Mouse (Mus musculus): ENCODE measurements around the gene Vmn1r86. TPM values are rescaled to one million over a fixed set of nuclear protein-coding genes. Genes with fewer than 3 reads are reported as not detected.

Vmn1r86 gene
- not detected in 2 replicates for total RNA-seq (2012; rRNA removed)
- not detected for polyA plus RNA-seq (2012; ENCODE audit: insufficient read depth in 1 of 2, insufficient read length in 2 of 2, low read depth in 1 of 2, low replicate concordance in 2 of 2, missing spikeins in 1 of 2)

DNA sequence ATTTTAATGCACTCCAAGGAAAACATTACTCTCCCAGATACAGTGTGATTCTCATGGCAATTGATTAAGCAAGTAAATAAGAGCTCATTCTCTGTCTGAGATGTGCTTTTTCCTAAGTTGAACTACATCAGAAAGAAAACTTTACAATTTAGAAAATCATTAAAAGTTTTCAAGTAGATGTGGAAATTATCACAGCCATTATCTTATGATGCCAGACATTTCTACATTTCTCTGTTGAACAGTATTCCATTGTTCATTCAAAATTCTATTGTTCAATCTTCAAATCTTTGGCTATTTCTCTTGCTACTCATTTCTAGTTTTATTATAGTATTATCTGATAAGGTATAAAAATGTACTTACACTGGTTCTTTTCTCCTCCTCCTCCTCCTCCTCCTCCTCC, at the start of gene Vmn1r86:
Gene Vmn1r86, minus strand, starts transcription at position 101 of the 400 bp plus-strand sequence.
- Histone ChIP-seq H3K36me3 (ENCODE audit: control insufficient read depth in 1 of 2, insufficient read depth in 2 of 2, low read length in 2 of 2) (no peaks in the 10 kb centered on the region), H3K27me3 (ENCODE audit: control insufficient read depth in 1 of 2, insufficient read depth in 2 of 2, low read length in 2 of 2) (no peaks in the 10 kb centered on the region), H3K9me3 (replicated peaks; ENCODE audit: insufficient read depth, low read length) (no peaks in the 10 kb centered on the region), H3K4me1 (ENCODE audit: control insufficient read depth in 1 of 2, insufficient read depth in 2 of 2, low read length in 2 of 2) (no peaks in the 10 kb centered on the region), H3K9ac (ENCODE audit: control insufficient read depth, low read depth, low read length, poor library complexity, severe bottlenecking) (no peak within 1 kb of the TSS), H3K4me3 (ENCODE audit: control insufficient read depth in 1 of 2, insufficient read depth in 1 of 2, low read depth in 2 of 2, low read length in 2 of 2) (no peak within 1 kb of the TSS), H3K27ac (ENCODE audit: control insufficient read depth, low read depth, low read length) (no peak within 1 kb of the TSS), H3K79me2 (ENCODE audit: control insufficient read depth, insufficient read depth, low read length, poor library complexity) (no peaks in the 10 kb centered on the region)
- TF ChIP-seq TAL1 (IDR thresholded peaks at IDR 0.05; ENCODE audit: low read length) (no peak), KAT2A (conservative IDR thresholded peaks at IDR 0.05; ENCODE audit: low read depth, low read length) (no peak), JUND (IDR thresholded peaks at IDR 0.05; ENCODE audit: low read depth, low read length) (no peak), RCOR1 (IDR thresholded peaks at IDR 0.05; ENCODE audit: low read depth, low read length) (no peak), EP300 (IDR thresholded peaks at IDR 0.05; ENCODE audit: low read depth in 1 of 2, low read length in 2 of 2) (no peak), RAD21 (IDR thresholded peaks at IDR 0.05; ENCODE audit: low read depth, low read length) (no peak), NRF1 (IDR thresholded peaks at IDR 0.05; ENCODE audit: insufficient read depth, low read depth, low read length, poor library complexity, severe bottlenecking) (no peak), CHD1 (IDR thresholded peaks at IDR 0.05; ENCODE audit: low read depth, low read length) (no peak), E2F4 (IDR thresholded peaks at IDR 0.05; ENCODE audit: borderline replicate concordance, low read depth, low read length) (no peak), USF1 (IDR thresholded peaks at IDR 0.05; ENCODE audit: low read depth, low read length) (no peak), ETS1 (IDR thresholded peaks at IDR 0.05; ENCODE audit: low read depth, low read length) (no peak), MAZ (IDR thresholded peaks at IDR 0.05; ENCODE audit: low read depth, low read length) (no peak), CTCF (IDR thresholded peaks at IDR 0.05 in 2 of 3, conservative IDR thresholded peaks at IDR 0.05 in 1 of 3; ENCODE audit: control insufficient read depth in 1 of 3, insufficient read depth in 1 of 3, low read depth in 2 of 3, low read length in 3 of 3, poor library complexity in 1 of 3, severe bottlenecking in 1 of 3) (no peak)
- DNase-seq (ENCODE audit: low read depth, low spot score), result no peak

DNA sequence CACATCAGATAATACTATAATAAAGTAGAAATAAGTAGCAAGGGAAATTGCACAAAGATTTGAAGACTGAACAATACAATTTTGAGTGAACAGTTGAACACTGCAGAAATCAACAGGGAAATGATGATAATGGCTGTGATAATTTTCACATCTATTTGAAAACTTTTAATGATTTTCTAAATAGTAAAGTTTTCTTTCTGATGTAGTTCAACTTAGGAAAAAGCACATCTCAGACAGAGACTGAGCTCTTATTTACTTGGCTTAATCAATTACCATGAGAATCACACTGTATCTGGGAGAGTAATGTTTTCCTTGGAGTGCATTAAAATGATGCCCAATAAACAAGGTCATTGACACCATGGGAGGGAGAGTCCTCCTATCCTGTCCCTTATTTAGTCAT, 39.6 kb upstream of the Vmn1r86 start, which contains the start of gene Vmn1r88:
Gene Vmn1r88, plus strand, starts transcription at position 301 of the 400 bp plus-strand sequence.
- TF ChIP-seq RAD21 (IDR thresholded peaks at IDR 0.05; ENCODE audit: low read depth, low read length) (no peak), E2F4 (IDR thresholded peaks at IDR 0.05; ENCODE audit: borderline replicate concordance, low read depth, low read length) (no peak), BHLHE40 (IDR thresholded peaks at IDR 0.05; ENCODE audit: borderline replicate concordance, low read depth, low read length) (no peak), MYC (IDR thresholded peaks at IDR 0.05; ENCODE audit: low read depth, low read length) (no peak), ZKSCAN1 (IDR thresholded peaks at IDR 0.05; ENCODE audit: low read depth, low read length) (no peak), SIN3A (IDR thresholded peaks at IDR 0.05; ENCODE audit: low read length) (no peak), TAL1 (IDR thresholded peaks at IDR 0.05; ENCODE audit: low read length) (no peak), CHD2 (IDR thresholded peaks at IDR 0.05; ENCODE audit: low read length) (no peak), ZNF384 (IDR thresholded peaks at IDR 0.05; ENCODE audit: low read depth, low read length) (no peak), KAT2A (conservative IDR thresholded peaks at IDR 0.05; ENCODE audit: low read depth, low read length) (no peak), EP300 (IDR thresholded peaks at IDR 0.05; ENCODE audit: low read depth in 1 of 2, low read length in 2 of 2) (no peak), GATA1 (IDR thresholded peaks at IDR 0.05; ENCODE audit: low read depth, low read length) (no peak), USF1 (IDR thresholded peaks at IDR 0.05; ENCODE audit: low read depth, low read length) (no peak), POLR2A (IDR thresholded peaks at IDR 0.05; ENCODE audit: control insufficient read depth in 1 of 2, insufficient read depth in 1 of 2, low read depth in 1 of 2, low read length in 2 of 2, poor library complexity in 1 of 2) (no peak), TBP (IDR thresholded peaks at IDR 0.05; ENCODE audit: low read depth, low read length) (no peak), TCF12 (IDR thresholded peaks at IDR 0.05; ENCODE audit: low read depth, low read length) (no peak), JUND (IDR thresholded peaks at IDR 0.05; ENCODE audit: low read depth, low read length) (no peak), ZMIZ1 (IDR thresholded peaks at IDR 0.05; ENCODE audit: low read depth, low read length) (no peak)
- no peaks in the 10 kb centered on the region for H3K4me1 ChIP-seq (ENCODE audit: control insufficient read depth in 1 of 2, insufficient read depth in 2 of 2, low read length in 2 of 2)
- H3K9ac ChIP-seq (ENCODE audit: control insufficient read depth, low read depth, low read length, poor library complexity, severe bottlenecking), result no peak within 1 kb of the TSS
- DNase-seq (ENCODE audit: low read depth, low spot score), result no peak
- H3K36me3 ChIP-seq (ENCODE audit: control insufficient read depth in 1 of 2, insufficient read depth in 2 of 2, low read length in 2 of 2), result no peaks in the 10 kb centered on the region
- H3K79me2 ChIP-seq (ENCODE audit: control insufficient read depth, insufficient read depth, low read length, poor library complexity), result no peaks in the 10 kb centered on the region
- H3K27me3 ChIP-seq (ENCODE audit: control insufficient read depth in 1 of 2, insufficient read depth in 2 of 2, low read length in 2 of 2), result no peaks in the 10 kb centered on the region
- H3K27ac ChIP-seq (ENCODE audit: control insufficient read depth, low read depth, low read length), result no peak within 1 kb of the TSS
- H3K4me3 ChIP-seq (ENCODE audit: control insufficient read depth in 1 of 2, insufficient read depth in 1 of 2, low read depth in 2 of 2, low read length in 2 of 2), result no peak within 1 kb of the TSS
- no peaks in the 10 kb centered on the region for H3K9me3 ChIP-seq (replicated peaks; ENCODE audit: insufficient read depth, low read length)

Data from MEL (cell line).